Mouse (Mus musculus) urinary bladder, postnatal 36 days (tissue): Measurements from ENCODE around the gene Gm17577.
"Not testable (repeated sequence)": the region's sequence is repeated elsewhere in the genome, so short reads cannot be mapped to it uniquely, and the experiment has no call there.

ENCODE experiments used
- DNase-seq, 2 experiments: peaks; one replicate each; pipeline ENCODE4 v3.0.0; 2022; ENCODE audit warnings: low spot score in 2 of 2, mixed read lengths in 1 of 2

The Gm17577 gene

GRCm38 (mm10) chrX:123246807-123247206 is at the start of gene Gm17577:
Gene Gm17577 (minus strand): TSS chrX:123246907.
- DNase-seq = not testable (repeated sequence)

GRCm38 (mm10) chrX:123222381-123222780 is 24.3 kb downstream of the Gm17577 start, which contains the start of gene Srsx:
Gene Srsx (minus strand): TSS chrX:123222481.
- DNase-seq = not testable (repeated sequence)
